In the genomic region with DNA sequence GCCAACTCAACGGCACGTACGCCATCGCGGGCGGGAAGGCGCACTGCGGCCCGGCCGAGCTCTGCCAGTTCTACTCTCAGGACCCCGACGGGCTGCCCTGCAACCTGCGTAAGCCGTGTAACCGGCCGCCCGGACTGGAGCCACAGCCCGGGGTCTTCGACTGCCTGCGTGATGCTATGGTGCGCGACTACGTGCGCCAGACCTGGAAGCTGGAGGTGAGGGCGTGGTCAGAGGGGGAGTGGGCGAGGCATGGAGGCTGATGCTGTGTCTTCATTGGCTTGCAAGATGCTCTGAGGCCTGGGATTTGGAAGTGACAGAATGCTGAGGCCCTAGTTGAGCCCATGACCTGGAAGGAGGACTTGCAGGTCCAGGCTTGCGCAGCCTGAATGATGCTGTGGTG, we compare ENCODE assay signal across 9 mouse cellular contexts. TPM values are rescaled to one million over a fixed set of nuclear protein-coding genes. Genes with fewer than 3 reads are reported as not detected.
DNase-seq lines count a peak whose midpoint lies in the region; ATAC-seq and TF ChIP-seq lines count a peak whose summit lies in the region.
"Had no signal": no experiment of that assay in that cellular context is flagged by ENCODE, and none has a peak within 500 bp of the region (broad histone marks: within the 10 kb centered on the region; RNA-seq: fewer than 3 reads in every experiment).

No protein-coding gene starts in this region.

- peaks cover 11% of the 10 kb centered on the region; the same call in 1 of the 2 replicates for H3K4me1 ChIP-seq in heart, embryonic 13.5 days
- no peaks in the 10 kb centered on the region for H3K4me1 ChIP-seq in hindbrain, embryonic 14.5 days (replicated peaks; ENCODE audit: control insufficient read depth, insufficient read depth, low read length)
- H3K4me1 ChIP-seq in midbrain, postnatal 0 days (ENCODE audit: insufficient read depth, low read length) = no peaks in the 10 kb centered on the region

- no peak for TF ChIP-seq CTCF in brain, embryonic 14.5 days (IDR thresholded peaks at IDR 0.05; ENCODE audit: borderline replicate concordance, extremely low read depth, insufficient read depth, insufficient read length)
- no peak for TF ChIP-seq CTCF in midbrain, postnatal 0 days (IDR thresholded peaks at IDR 0.05)

- no peaks in the 10 kb centered on the region for H3K36me3 ChIP-seq in heart, embryonic 13.5 days
- no peaks in the 10 kb centered on the region for H3K36me3 ChIP-seq in hindbrain, embryonic 14.5 days (replicated peaks; ENCODE audit: control insufficient read depth, insufficient read depth)
- no peaks in the 10 kb centered on the region for H3K36me3 ChIP-seq in midbrain, postnatal 0 days (ENCODE audit: insufficient read depth, low read length)

- ATAC-seq in heart, embryonic 13.5 days (ENCODE audit: extremely low read depth, insufficient number of reproducible peaks, low FRiP score, low TSS enrichment) = no peak
- ATAC-seq in hindbrain, embryonic 14.5 days (ENCODE audit: low FRiP score) = no peak
- ATAC-seq in midbrain, postnatal 0 days (ENCODE audit: low FRiP score) = no peak

- no peak for DNase-seq in heart, postnatal 4 days
- DNase-seq in brain, embryonic 14.5 days (ENCODE audit: low read depth) = peak; percentile 20
- no peak for DNase-seq in hindbrain, embryonic 14.5 days (ENCODE audit: low spot score)
- DNase-seq in midbrain, postnatal 0 days (ENCODE audit: low spot score) = no peak
- no peak for DNase-seq in layer of hippocampus, postnatal 10 days (ENCODE audit: low spot score in 2 of 2)
- DNase-seq in layer of hippocampus, adult 8-10 months (ENCODE audit: low spot score in 2 of 2) = no peak
- no peak for DNase-seq in right cerebral cortex, postnatal 36 days (ENCODE audit: low spot score in 2 of 2)
- DNase-seq: cerebellum, adult 11 months had no signal

- peak overlapping the region; percentile 65 for H3K4me2 ChIP-seq in heart, embryonic 13.5 days
- peak overlapping the region; percentile 40 for H3K4me2 ChIP-seq in hindbrain, embryonic 14.5 days (replicated peaks)
- H3K4me2 ChIP-seq in midbrain, postnatal 0 days (ENCODE audit: low read depth, low read length, poor library complexity, severe bottlenecking) = no peak overlapping the region

- H3K9me3 ChIP-seq in heart, embryonic 13.5 days = no peaks in the 10 kb centered on the region
- no peaks in the 10 kb centered on the region for H3K9me3 ChIP-seq in hindbrain, embryonic 14.5 days (ENCODE audit: control insufficient read depth, low read length)
- H3K9me3 ChIP-seq in midbrain, postnatal 0 days (ENCODE audit: low read length) = no peaks in the 10 kb centered on the region

- no peak for TF ChIP-seq POLR2A in brain, embryonic 14.5 days (IDR thresholded peaks at IDR 0.05; ENCODE audit: borderline replicate concordance, extremely low read depth, insufficient read depth, insufficient read length, poor library complexity, severe bottlenecking)

- 11% methylated on average over 27 of the region's 27 CpGs for WGBS in heart, embryonic 13.5 days
- 18% methylated on average over 27 of the region's 27 CpGs for WGBS in hindbrain, embryonic 14.5 days
- 24% methylated on average over 27 of the region's 27 CpGs for WGBS in midbrain, postnatal 0 days

- no peak overlapping the region for H3K27ac ChIP-seq in heart, embryonic 13.5 days (replicated peaks)
- no peak overlapping the region for H3K27ac ChIP-seq in hindbrain, embryonic 14.5 days
- no peak overlapping the region for H3K27ac ChIP-seq in midbrain, postnatal 0 days (ENCODE audit: low read depth, low read length)

- H3K9ac ChIP-seq in heart, embryonic 13.5 days = peak overlapping the region; percentile 9; the same call in 1 of the 2 replicates
- H3K9ac ChIP-seq in hindbrain, embryonic 14.5 days = no peak overlapping the region
- no peak overlapping the region for H3K9ac ChIP-seq in midbrain, postnatal 0 days (replicated peaks; ENCODE audit: low read length, poor library complexity, severe bottlenecking)

- H3K27me3 ChIP-seq in heart, embryonic 13.5 days (replicated peaks) = peaks cover 25% of the 10 kb centered on the region
- peaks cover 13% of the 10 kb centered on the region; the same call in 1 of the 2 replicates for H3K27me3 ChIP-seq in hindbrain, embryonic 14.5 days (ENCODE audit: control insufficient read depth, insufficient read depth, low read length)
- 0 out of 2 replicates have a peak, but pooled peaks cover 6% of the 10 kb centered on the region for H3K27me3 ChIP-seq in midbrain, postnatal 0 days (ENCODE audit: insufficient read depth, low read length)

- H3K4me3 ChIP-seq in heart, embryonic 13.5 days = peak overlapping the region; percentile 43
- peak overlapping the region; percentile 11; the same call in 1 of the 2 replicates for H3K4me3 ChIP-seq in hindbrain, embryonic 14.5 days (replicated peaks; ENCODE audit: low read length)
- H3K4me3 ChIP-seq in midbrain, postnatal 0 days (ENCODE audit: low read depth, low read length) = 0 out of 2 replicates have a peak overlapping the region, but pooled peaks have one; percentile 2

RNA-seq across cellular contexts. Expression of a gene that starts 9.4 kb away (rescaled TPM):
- polyA plus RNA-seq in heart, embryonic 13.5 days (2015; fragmentation: Nextera tagmentation; extraction: Ambion mirVana) = 0.31 and 0.34 TPM in 2 replicates
- total RNA-seq in heart, postnatal 4 days (2021) = under 1 TPM; 0.20 to 0.24 TPM
- polyA plus RNA-seq in brain, embryonic 14.5 days (2012; rRNA removed) = 1.5 and 1.8 TPM in 2 replicates
- 0.69 and 2.3 TPM in 2 replicates for polyA plus RNA-seq in hindbrain, embryonic 14.5 days (2014; fragmentation: Nextera tagmentation; extraction: Ambion mirVana)
- 2.2 and 3.3 TPM in 2 replicates for total RNA-seq in midbrain, postnatal 0 days (2014; rRNA removed)
- polyA plus RNA-seq in midbrain, postnatal 0 days (2015; fragmentation: Nextera tagmentation; extraction: Ambion mirVana) = 2.4 and 2.6 TPM in 2 replicates
- total RNA-seq in layer of hippocampus, postnatal 10 days (2021) = 1 to 10 TPM; 3.0 to 3.2 TPM
- total RNA-seq in layer of hippocampus, adult 8-10 months (2022) = 1 to 10 TPM; 3.2 to 4.3 (median 3.7) TPM

RNA-seq across cellular contexts. Expression of a gene that starts 56.8 kb away (rescaled TPM):
- polyA plus RNA-seq in heart, embryonic 13.5 days (2015; fragmentation: Nextera tagmentation; extraction: Ambion mirVana) = 85.5 and 90.6 TPM in 2 replicates
- 100 to 1,000 TPM; 124 to 137 TPM for total RNA-seq in heart, postnatal 4 days (2021)
- polyA plus RNA-seq in brain, embryonic 14.5 days (2012; rRNA removed) = 208 and 288 TPM in 2 replicates
- polyA plus RNA-seq in hindbrain, embryonic 14.5 days (2014; fragmentation: Nextera tagmentation; extraction: Ambion mirVana) = 95.0 and 97.4 TPM in 2 replicates
- 139 TPM in 2 replicates for total RNA-seq in midbrain, postnatal 0 days (2014; rRNA removed)
- polyA plus RNA-seq in midbrain, postnatal 0 days (2015; fragmentation: Nextera tagmentation; extraction: Ambion mirVana) = 113 and 120 TPM in 2 replicates
- total RNA-seq in layer of hippocampus, postnatal 10 days (2021) = 100 to 1,000 TPM; 187 to 191 TPM
- total RNA-seq in layer of hippocampus, adult 8-10 months (2022) = 100 to 1,000 TPM; 246 to 261 (median 255) TPM
